Mouse (Mus musculus): ENCODE measurements around the gene Spata3. TPM values are rescaled to one million over a fixed set of nuclear protein-coding genes. Genes with fewer than 3 reads are reported as not detected.

The Spata3 gene
- polyA plus RNA-seq, 1 experiment: not detected

GRCm38 (mm10) chr1:86045848-86046805, 29.5 kb downstream of the Spata3 start, which contains the start of gene 2810459M11Rik:
Gene 2810459M11Rik, plus strand, starts transcription at chr1:86045863.
- Histone ChIP-seq H3K4me3 (replicated peaks) (peak within 1 kb of the TSS; percentile 57), H3K9me3 (ENCODE audit: control insufficient read depth, low read length) (peaks cover 7% of the 10 kb centered on the region; the same call in 1 of the 2 replicates), H3K4me1 (ENCODE audit: control insufficient read depth) (no peaks in the 10 kb centered on the region), H3K36me3 (ENCODE audit: control insufficient read depth) (no peaks in the 10 kb centered on the region; the same call in 1 of the 2 replicates), H3K27me3 (ENCODE audit: control insufficient read depth) (peaks cover 73% of the 10 kb centered on the region)
- TF ChIP-seq GATA1 (IDR thresholded peaks at IDR 0.05; ENCODE audit: low read length) (no peak), TAL1 (IDR thresholded peaks at IDR 0.05; ENCODE audit: low read length) (no peak)

- Histone ChIP-seq H3K4me1 (ENCODE audit: control insufficient read depth) (no peaks in the 10 kb centered on the region), H3K4me3 (replicated peaks) (peak overlapping the region; percentile 57), H3K36me3 (ENCODE audit: control insufficient read depth) (no peaks in the 10 kb centered on the region; the same call in 1 of the 2 replicates), H3K27me3 (ENCODE audit: control insufficient read depth) (peaks cover 73% of the 10 kb centered on the region), H3K9me3 (ENCODE audit: control insufficient read depth, low read length) (peaks cover 7% of the 10 kb centered on the region; the same call in 1 of the 2 replicates)
- TF ChIP-seq GATA1 (IDR thresholded peaks at IDR 0.05; ENCODE audit: low read length): no peak
- no peak for TF ChIP-seq TAL1 (IDR thresholded peaks at IDR 0.05; ENCODE audit: low read length)
These were observed 30.4 kb downstream of the Spata3 start for GRCm38 (mm10) chr1:86046833-86047563.

GRCm38 (mm10) chr1:86048231-86048630, 31.6 kb downstream of the Spata3 start:
- TF ChIP-seq TAL1 (IDR thresholded peaks at IDR 0.05; ENCODE audit: low read length): no peak
- TF ChIP-seq GATA1 (IDR thresholded peaks at IDR 0.05; ENCODE audit: low read length): no peak
- H3K36me3 ChIP-seq (ENCODE audit: control insufficient read depth): peaks cover 2% of the 10 kb centered on the region; the same call in 1 of the 2 replicates
- peaks cover 67% of the 10 kb centered on the region for H3K27me3 ChIP-seq (ENCODE audit: control insufficient read depth)
- H3K4me3 ChIP-seq (replicated peaks): no peak overlapping the region
- peaks cover 7% of the 10 kb centered on the region; the same call in 1 of the 2 replicates for H3K9me3 ChIP-seq (ENCODE audit: control insufficient read depth, low read length)
- no peaks in the 10 kb centered on the region for H3K4me1 ChIP-seq (ENCODE audit: control insufficient read depth)

DNA sequence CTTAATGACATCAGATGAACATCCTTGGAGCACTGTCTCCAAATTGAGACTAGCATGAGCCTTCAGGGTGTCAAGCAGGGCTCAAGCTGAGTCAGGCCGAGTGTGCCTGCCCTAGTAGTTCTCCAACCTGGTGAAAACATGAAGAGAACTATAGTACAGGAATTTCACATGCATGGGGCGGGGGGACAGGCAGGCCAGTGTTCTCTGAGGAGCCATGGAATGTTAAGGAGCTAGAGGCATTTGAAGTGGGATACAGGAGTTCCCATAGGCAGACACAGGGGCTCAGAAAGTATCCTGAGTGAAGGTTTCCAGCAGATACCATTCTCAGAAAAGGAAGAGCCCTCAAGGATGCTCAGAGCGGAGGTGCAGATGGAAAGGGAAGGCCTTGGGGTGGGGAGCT, 32.1 kb downstream of the Spata3 start:
- peaks cover 62% of the 10 kb centered on the region for H3K27me3 ChIP-seq (ENCODE audit: control insufficient read depth)
- peaks cover 2% of the 10 kb centered on the region; the same call in 1 of the 2 replicates for H3K36me3 ChIP-seq (ENCODE audit: control insufficient read depth)
- peaks cover 7% of the 10 kb centered on the region; the same call in 1 of the 2 replicates for H3K9me3 ChIP-seq (ENCODE audit: control insufficient read depth, low read length)
- TF ChIP-seq GATA1 (IDR thresholded peaks at IDR 0.05; ENCODE audit: low read length): no peak
- no peak for TF ChIP-seq TAL1 (IDR thresholded peaks at IDR 0.05; ENCODE audit: low read length)
- H3K4me1 ChIP-seq (ENCODE audit: control insufficient read depth): no peaks in the 10 kb centered on the region
- H3K4me3 ChIP-seq (replicated peaks): no peak overlapping the region

GRCm38 (mm10) chr1:86053198-86053921, 36.7 kb downstream of the Spata3 start:
- Histone ChIP-seq H3K4me3 (replicated peaks) (no peak overlapping the region), H3K27me3 (ENCODE audit: control insufficient read depth) (peaks cover 16% of the 10 kb centered on the region)
- no peak for TF ChIP-seq TAL1 (IDR thresholded peaks at IDR 0.05; ENCODE audit: low read length)
- TF ChIP-seq GATA1 (IDR thresholded peaks at IDR 0.05; ENCODE audit: low read length): no peak

GRCm38 (mm10) chr1:86054943-86055342, 38.3 kb downstream of the Spata3 start:
- Histone ChIP-seq H3K27me3 (ENCODE audit: control insufficient read depth) (peaks cover 7% of the 10 kb centered on the region), H3K36me3 (ENCODE audit: control insufficient read depth) (peaks cover 2% of the 10 kb centered on the region; the same call in 1 of the 2 replicates)

More at GRCm38 (mm10) chr1:86053198-86053921, 36.7 kb downstream of the Spata3 start:
- Histone ChIP-seq H3K9me3 (ENCODE audit: control insufficient read depth, low read length) (no peaks in the 10 kb centered on the region), H3K4me1 (ENCODE audit: control insufficient read depth) (no peaks in the 10 kb centered on the region), H3K36me3 (ENCODE audit: control insufficient read depth) (peaks cover 2% of the 10 kb centered on the region; the same call in 1 of the 2 replicates)

DNA sequence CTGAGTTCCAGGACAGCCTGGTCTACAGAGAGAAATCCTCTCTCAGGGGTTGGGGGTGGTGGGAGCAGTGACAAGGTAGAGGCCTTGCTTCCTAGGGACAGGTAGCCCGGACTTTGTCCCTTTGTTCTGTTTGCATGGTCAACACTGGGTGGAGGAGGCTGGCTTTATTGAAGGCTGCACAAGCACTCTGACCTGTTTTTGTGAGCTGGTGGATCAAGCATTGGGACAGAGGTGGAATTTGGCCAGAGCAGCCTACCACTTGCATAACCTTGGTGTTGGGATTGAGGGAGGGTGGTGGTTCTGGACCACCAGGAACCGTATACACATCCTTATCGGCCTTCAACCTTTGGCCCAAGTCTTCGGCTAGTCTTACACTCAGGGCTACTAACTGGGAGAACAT, 39.7 kb downstream of the Spata3 start:
- no peak overlapping the region for H3K4me3 ChIP-seq (replicated peaks)
- peaks cover 12% of the 10 kb centered on the region for H3K4me1 ChIP-seq (ENCODE audit: control insufficient read depth)
- H3K27me3 ChIP-seq (ENCODE audit: control insufficient read depth): peaks cover 3% of the 10 kb centered on the region; the same call in 1 of the 2 replicates
- peaks cover 2% of the 10 kb centered on the region; the same call in 1 of the 2 replicates for H3K36me3 ChIP-seq (ENCODE audit: control insufficient read depth)
- H3K9me3 ChIP-seq (ENCODE audit: control insufficient read depth, low read length): no peaks in the 10 kb centered on the region
- TF ChIP-seq GATA1 (IDR thresholded peaks at IDR 0.05; ENCODE audit: low read length): no peak
- no peak for TF ChIP-seq TAL1 (IDR thresholded peaks at IDR 0.05; ENCODE audit: low read length)

More at GRCm38 (mm10) chr1:86054943-86055342, 38.3 kb downstream of the Spata3 start:
- TF ChIP-seq GATA1 (IDR thresholded peaks at IDR 0.05; ENCODE audit: low read length) (no peak), TAL1 (IDR thresholded peaks at IDR 0.05; ENCODE audit: low read length) (no peak)
- Histone ChIP-seq H3K4me3 (replicated peaks) (no peak overlapping the region), H3K9me3 (ENCODE audit: control insufficient read depth, low read length) (no peaks in the 10 kb centered on the region), H3K4me1 (ENCODE audit: control insufficient read depth) (peaks cover 12% of the 10 kb centered on the region)
